Comparison of ENCODE assay signal across 25 mouse cellular contexts in genomic region chr5:89911508-89911907, GRCm38 (mm10).
"Had no signal": no experiment of that assay in that cellular context is flagged by ENCODE, and none has a peak within 500 bp of the region (broad histone marks: within the 10 kb centered on the region; RNA-seq: fewer than 3 reads in every experiment).

No protein-coding gene starts in this region.

- H3K4me2 ChIP-seq: heart, embryonic 12.5 days; intestine, embryonic 15.5 days; kidney, embryonic 15.5 days; limb, embryonic 13.5 days; limb, embryonic 15.5 days; liver, embryonic 12.5 days had no signal

- H3K4me1 ChIP-seq: heart, embryonic 10.5 days; heart, embryonic 12.5 days; intestine, embryonic 15.5 days; kidney, embryonic 15.5 days; limb, embryonic 13.5 days; limb, embryonic 15.5 days; liver, embryonic 12.5 days had no signal

- H3K27ac ChIP-seq: gastrocnemius, adult 2 months; heart, embryonic 10.5 days; hindbrain, embryonic 15.5 days; intestine, embryonic 15.5 days; kidney, embryonic 15.5 days; kidney, postnatal 0 days; limb, embryonic 13.5 days; limb, embryonic 15.5 days; liver, embryonic 12.5 days had no signal

- H3K9ac ChIP-seq: forebrain, postnatal 0 days; heart, embryonic 12.5 days; hindbrain, embryonic 15.5 days; intestine, embryonic 15.5 days; kidney, embryonic 15.5 days; limb, embryonic 13.5 days; limb, embryonic 15.5 days; liver, embryonic 12.5 days had no signal

- H3K4me3 ChIP-seq: gastrocnemius, adult 2 months; heart, embryonic 10.5 days; heart, embryonic 12.5 days; hindbrain, embryonic 10.5 days; hindbrain, embryonic 15.5 days; intestine, embryonic 15.5 days; kidney, embryonic 15.5 days; limb, embryonic 13.5 days; limb, embryonic 15.5 days; liver, embryonic 12.5 days had no signal

- DNase-seq: forebrain, postnatal 0 days; gastrocnemius, adult 2 months; gastrocnemius, postnatal 10 days; gastrocnemius, postnatal 25 days; heart, adult 18-20 months; heart, postnatal 10 days; heart, postnatal 4 days; kidney, adult 2 months; kidney, adult 9 months; kidney, postnatal 14 days; kidney, postnatal 36 days; layer of hippocampus, adult 9-11 months; layer of hippocampus, postnatal 36 days had no signal

- H3K9me3 ChIP-seq: heart, embryonic 10.5 days; heart, embryonic 12.5 days; hindbrain, embryonic 10.5 days; hindbrain, embryonic 15.5 days; intestine, embryonic 15.5 days; kidney, embryonic 15.5 days; limb, embryonic 13.5 days; limb, embryonic 15.5 days; liver, embryonic 12.5 days had no signal

- H3K27me3 ChIP-seq: heart, embryonic 12.5 days; hindbrain, embryonic 15.5 days; intestine, embryonic 15.5 days; kidney, embryonic 15.5 days; limb, embryonic 13.5 days; limb, embryonic 15.5 days; liver, embryonic 12.5 days had no signal

- H3K36me3 ChIP-seq: heart, embryonic 10.5 days; heart, embryonic 12.5 days; hindbrain, embryonic 10.5 days; hindbrain, embryonic 15.5 days; intestine, embryonic 15.5 days; kidney, embryonic 15.5 days; limb, embryonic 13.5 days; limb, embryonic 15.5 days; liver, embryonic 12.5 days had no signal

- ATAC-seq: inflammation-experienced regulatory T-cells, adult 6 months; intestine, embryonic 15.5 days; intestine, postnatal 0 days; liver, embryonic 12.5 days had no signal
